Comparison of ENCODE assay signal across 15 mouse cellular contexts in genomic region chr16:11646745-11647289, GRCm38 (mm10).
DNase-seq lines count a peak whose midpoint lies in the region; ATAC-seq lines count a peak whose summit lies in the region.
"Had no signal": no experiment of that assay in that cellular context is flagged by ENCODE, and none has a peak within 500 bp of the region (broad histone marks: within the 10 kb centered on the region; RNA-seq: fewer than 3 reads in every experiment).

No protein-coding gene starts in this region.

- WGBS in forebrain, embryonic 10.5 days: 84% methylated on average over 4 of the region's 4 CpGs
- 76% methylated on average over 4 of the region's 4 CpGs for WGBS in forebrain, embryonic 12.5 days
- WGBS in midbrain, embryonic 11.5 days: 83% methylated on average over 4 of the region's 4 CpGs
- 83% methylated on average over 4 of the region's 4 CpGs for WGBS in midbrain, embryonic 10.5 days
- WGBS in limb, embryonic 10.5 days: 84% methylated on average over 4 of the region's 4 CpGs

- H3K4me2 ChIP-seq in forebrain, embryonic 12.5 days: no peak overlapping the region
- no peak overlapping the region for H3K4me2 ChIP-seq in midbrain, embryonic 11.5 days
- H3K4me2 ChIP-seq: limb, embryonic 15.5 days; liver, embryonic 15.5 days had no signal

- H3K27ac ChIP-seq in forebrain, embryonic 10.5 days: 0 out of 2 replicates have a peak overlapping the region, but pooled peaks have one; percentile 1
- no peak overlapping the region for H3K27ac ChIP-seq in forebrain, embryonic 12.5 days
- H3K27ac ChIP-seq in midbrain, embryonic 11.5 days (ENCODE audit: low read depth, low read length): no peak overlapping the region
- H3K27ac ChIP-seq in midbrain, embryonic 10.5 days (replicated peaks): no peak overlapping the region
- peak overlapping the region; percentile 61 for H3K27ac ChIP-seq in limb, embryonic 10.5 days
- H3K27ac ChIP-seq: limb, embryonic 15.5 days; liver, embryonic 15.5 days had no signal

- H3K9ac ChIP-seq in forebrain, embryonic 12.5 days: no peak overlapping the region
- H3K9ac ChIP-seq in midbrain, embryonic 11.5 days (ENCODE audit: low read length): no peak overlapping the region
- H3K9ac ChIP-seq: limb, embryonic 15.5 days; liver, embryonic 15.5 days had no signal

- H3K9me3 ChIP-seq in forebrain, embryonic 10.5 days: no peaks in the 10 kb centered on the region
- no peaks in the 10 kb centered on the region for H3K9me3 ChIP-seq in forebrain, embryonic 12.5 days
- H3K9me3 ChIP-seq in midbrain, embryonic 11.5 days (ENCODE audit: control insufficient read depth, low read length): no peaks in the 10 kb centered on the region
- no peaks in the 10 kb centered on the region for H3K9me3 ChIP-seq in midbrain, embryonic 10.5 days (replicated peaks)
- no peaks in the 10 kb centered on the region for H3K9me3 ChIP-seq in limb, embryonic 10.5 days (replicated peaks)
- H3K9me3 ChIP-seq: limb, embryonic 15.5 days; liver, embryonic 15.5 days had no signal

- no peaks in the 10 kb centered on the region for H3K36me3 ChIP-seq in forebrain, embryonic 10.5 days (replicated peaks)
- H3K36me3 ChIP-seq in forebrain, embryonic 12.5 days (replicated peaks): no peaks in the 10 kb centered on the region
- no peaks in the 10 kb centered on the region for H3K36me3 ChIP-seq in midbrain, embryonic 11.5 days (ENCODE audit: control insufficient read depth, insufficient read depth, low read length)
- H3K36me3 ChIP-seq in midbrain, embryonic 10.5 days: no peaks in the 10 kb centered on the region
- no peaks in the 10 kb centered on the region for H3K36me3 ChIP-seq in limb, embryonic 10.5 days
- H3K36me3 ChIP-seq: limb, embryonic 15.5 days; liver, embryonic 15.5 days had no signal

- H3K4me3 ChIP-seq in forebrain, embryonic 10.5 days: no peak overlapping the region
- H3K4me3 ChIP-seq in forebrain, embryonic 12.5 days (replicated peaks): no peak overlapping the region
- no peak overlapping the region for H3K4me3 ChIP-seq in midbrain, embryonic 11.5 days (ENCODE audit: low read depth, low read length)
- no peak overlapping the region for H3K4me3 ChIP-seq in midbrain, embryonic 10.5 days
- no peak overlapping the region for H3K4me3 ChIP-seq in limb, embryonic 10.5 days
- H3K4me3 ChIP-seq: limb, embryonic 15.5 days; liver, embryonic 15.5 days had no signal

- no peak for DNase-seq in forebrain, embryonic 10.5 days (ENCODE audit: extremely low spot score, low spot score)
- DNase-seq in midbrain, embryonic 11.5 days (ENCODE audit: low spot score, missing footprints): peak; percentile 57
- no peak for DNase-seq in midbrain, embryonic 10.5 days (ENCODE audit: low spot score)
- DNase-seq in T-cell, adult 2 months (ENCODE audit: low spot score): peak; percentile 41
- no peak for DNase-seq in limb, embryonic 10.5 days (ENCODE audit: low spot score)
- DNase-seq in urinary bladder, postnatal 25 days (ENCODE audit: low spot score): no peak
- no peak for DNase-seq in kidney, postnatal 36 days
- DNase-seq: cerebellum, adult 2 months; cerebellum, postnatal 36 days; heart, postnatal 4 days; kidney, postnatal 4 days had no signal

- H3K27me3 ChIP-seq in forebrain, embryonic 10.5 days (ENCODE audit: poor library complexity, severe bottlenecking): no peaks in the 10 kb centered on the region
- no peaks in the 10 kb centered on the region for H3K27me3 ChIP-seq in forebrain, embryonic 12.5 days
- no peaks in the 10 kb centered on the region for H3K27me3 ChIP-seq in midbrain, embryonic 11.5 days (ENCODE audit: control insufficient read depth, insufficient read depth, low read length)
- no peaks in the 10 kb centered on the region for H3K27me3 ChIP-seq in midbrain, embryonic 10.5 days (ENCODE audit: low read depth, poor library complexity, severe bottlenecking)
- no peaks in the 10 kb centered on the region for H3K27me3 ChIP-seq in limb, embryonic 10.5 days (ENCODE audit: low read depth, poor library complexity, severe bottlenecking)
- H3K27me3 ChIP-seq: limb, embryonic 15.5 days; liver, embryonic 15.5 days had no signal

- ATAC-seq in forebrain, embryonic 12.5 days (ENCODE audit: low FRiP score): no peak
- no peak for ATAC-seq in midbrain, embryonic 11.5 days (ENCODE audit: low FRiP score)
- ATAC-seq: intestine, embryonic 16.5 days had no signal

- peaks cover 31% of the 10 kb centered on the region for H3K4me1 ChIP-seq in forebrain, embryonic 10.5 days
- H3K4me1 ChIP-seq in forebrain, embryonic 12.5 days: peaks cover 13% of the 10 kb centered on the region; the same call in 1 of the 2 replicates
- no peaks in the 10 kb centered on the region for H3K4me1 ChIP-seq in midbrain, embryonic 11.5 days (ENCODE audit: control insufficient read depth, insufficient read depth, low read length)
- H3K4me1 ChIP-seq in midbrain, embryonic 10.5 days: peaks cover 10% of the 10 kb centered on the region; the same call in 1 of the 2 replicates
- H3K4me1 ChIP-seq in limb, embryonic 10.5 days: peaks cover 42% of the 10 kb centered on the region
- H3K4me1 ChIP-seq: liver, embryonic 15.5 days had no signal

Comparison
In these comparisons a context has a peak if more than half of its experiments do, and no peak if none do; other contexts are left out.
1. DNase-seq: peak in midbrain, embryonic 11.5 days (single experiment) and T-cell, adult 2 months (single experiment); none in forebrain, embryonic 10.5 days (single experiment), midbrain, embryonic 10.5 days (single experiment), limb, embryonic 10.5 days (single experiment), urinary bladder, postnatal 25 days (single experiment) and kidney, postnatal 36 days (0 of 2).
2. H3K27ac ChIP-seq: peak in forebrain, embryonic 10.5 days (single experiment) and limb, embryonic 10.5 days (single experiment); none in forebrain, embryonic 12.5 days (single experiment), midbrain, embryonic 11.5 days (single experiment) and midbrain, embryonic 10.5 days (single experiment).